Mouse (Mus musculus) fat pad, adult 2 months (tissue): ENCODE data around the gene Fndc1.

ENCODE experiments used
- DNase-seq: peaks from one replicate; pipeline ENCODE4 v3.0.0-alpha.2; 2011; ENCODE audit warnings: low read depth, low spot score; ENCODE audit errors: extremely low read depth

The Fndc1 gene

GRCm38 (mm10) chr17:7826819-7827515 lies at the start of gene Fndc1:
Gene Fndc1 (minus strand): TSS chr17:7827302.
- DNase-seq = no peak

GRCm38 (mm10) chr17:7876541-7876940 lies 49.4 kb upstream of the Fndc1 start:
- no peak for DNase-seq

GRCm38 (mm10) chr17:7875941-7876461 lies 48.9 kb upstream of the Fndc1 start:
- DNase-seq = no peak

- DNase-seq = no peak
Measured at GRCm38 (mm10) chr17:7874776-7875531, 47.9 kb upstream of the Fndc1 start.

- no peak for DNase-seq
Measured at GRCm38 (mm10) chr17:7873382-7873781, 46.3 kb upstream of the Fndc1 start.

- no peak for DNase-seq
Measured at GRCm38 (mm10) chr17:7871800-7872199, 44.7 kb upstream of the Fndc1 start.

- DNase-seq = no peak
Measured at GRCm38 (mm10) chr17:7870862-7871605, 43.9 kb upstream of the Fndc1 start.

- no peak for DNase-seq
Measured at GRCm38 (mm10) chr17:7869114-7869513, 42.0 kb upstream of the Fndc1 start.

GRCm38 (mm10) chr17:7868631-7869030 lies 41.5 kb upstream of the Fndc1 start:
- DNase-seq = no peak

GRCm38 (mm10) chr17:7864740-7865139 lies 37.6 kb upstream of the Fndc1 start:
- DNase-seq = no peak

GRCm38 (mm10) chr17:7863745-7864144 lies 36.6 kb upstream of the Fndc1 start:
- no peak for DNase-seq

GRCm38 (mm10) chr17:7860845-7861360 lies 33.8 kb upstream of the Fndc1 start:
- no peak for DNase-seq

- no peak for DNase-seq
Measured at GRCm38 (mm10) chr17:7857658-7858057, 30.6 kb upstream of the Fndc1 start.

- DNase-seq = no peak
Measured at GRCm38 (mm10) chr17:7855851-7856250, 28.7 kb upstream of the Fndc1 start.

GRCm38 (mm10) chr17:7851979-7852378 lies 24.9 kb upstream of the Fndc1 start:
- no peak for DNase-seq

GRCm38 (mm10) chr17:7851527-7851926 lies 24.4 kb upstream of the Fndc1 start:
- no peak for DNase-seq

GRCm38 (mm10) chr17:7850246-7850645 lies 23.1 kb upstream of the Fndc1 start:
- peak; percentile 10 for DNase-seq

- DNase-seq = peak; percentile 59
Measured at GRCm38 (mm10) chr17:7840505-7841290, 13.6 kb upstream of the Fndc1 start.

- no peak for DNase-seq
Measured at GRCm38 (mm10) chr17:7827586-7827985, 484 bp upstream of the Fndc1 start.

GRCm38 (mm10) chr17:7825416-7825815 lies 1.7 kb downstream of the Fndc1 start:
- no peak for DNase-seq
